Mouse (Mus musculus) embryonic fibroblast, embryonic 13.5 days (primary cell): Measurements from ENCODE around the gene Amd1. TPM values are rescaled to one million over a fixed set of nuclear protein-coding genes. Genes with fewer than 3 reads are reported as not detected.

Experiments
- H3K27ac ChIP-seq: 2 replicates; pipeline ENCODE4 v1.5.1; 2012; ENCODE audit warnings: low read length, control low read depth, inconsistent platforms; ENCODE audit not compliant: insufficient read depth
- H3K4me1 ChIP-seq: 2 replicates; pipeline ENCODE4 v1.6.1; 2011; ENCODE audit warnings: low read length; ENCODE audit not compliant: control insufficient read depth, insufficient read depth
- H3K4me3 ChIP-seq: 2 replicates; pipeline ENCODE4 v1.5.1; 2011; ENCODE audit warnings: mild to moderate bottlenecking, control low read depth, low read length; ENCODE audit not compliant: insufficient read depth
- CTCF ChIP-seq: IDR thresholded peaks from 2 replicates; pipeline ENCODE4 v1.5.1; 2011; ENCODE audit warnings: mild to moderate bottlenecking, control low read depth, low read length, moderate library complexity, borderline replicate concordance; ENCODE audit not compliant: insufficient read depth
- POLR2A ChIP-seq: IDR thresholded peaks from 2 replicates; pipeline ENCODE4 v1.6.1; 2011; ENCODE audit warnings: low read depth, mild to moderate bottlenecking, control low read depth, low read length, moderate library complexity
- polyA plus RNA-seq: library from polyadenylated mRNA; stranded (reverse); fragments of >200 nt; gene quantifications from 2 replicates; pipeline ENCODE4 v1.2.4, GENCODE M21; 2011; ENCODE audit warnings: low read depth; ENCODE audit not compliant: missing spikeins, insufficient read length

Gene Amd1
- 74.7 and 77.9 TPM in 2 replicates for polyA plus RNA-seq

GRCm38 (mm10) chr10:40302140-40302985 lies at the start of gene Amd1:
Amd1 (minus strand) TSS chr10:40302186.
- peak within 1 kb of the TSS; percentile 71 for H3K27ac ChIP-seq
- H3K4me1 ChIP-seq: no peaks in the 10 kb centered on the region
- TF ChIP-seq CTCF (no peak), POLR2A (peak; percentile 64)
- peak within 1 kb of the TSS; percentile 94 for H3K4me3 ChIP-seq

- TF ChIP-seq POLR2A: no peak
- TF ChIP-seq CTCF: no peak
- Histone ChIP-seq H3K4me1 (peaks cover 2% of the 10 kb centered on the region), H3K27ac (no peak overlapping the region), H3K4me3 (no peak overlapping the region)
Observed at GRCm38 (mm10) chr10:40351156-40351555, 49.2 kb upstream of the Amd1 start.

- H3K4me1 ChIP-seq: peaks cover 2% of the 10 kb centered on the region
Observed at GRCm38 (mm10) chr10:40350245-40350932, 48.4 kb upstream of the Amd1 start.

GRCm38 (mm10) chr10:40349631-40350177 lies 47.7 kb upstream of the Amd1 start:
- TF ChIP-seq CTCF (0 out of 2 replicates have a peak, but pooled peaks have one; percentile 2), POLR2A (no peak)
- Histone ChIP-seq H3K4me1 (peaks cover 3% of the 10 kb centered on the region), H3K4me3 (peak overlapping the region; percentile 84), H3K27ac (peak overlapping the region; percentile 27; the same call in 1 of the 2 replicates)

More at GRCm38 (mm10) chr10:40350245-40350932, 48.4 kb upstream of the Amd1 start:
- Histone ChIP-seq H3K4me3 (peak overlapping the region; percentile 84), H3K27ac (no peak overlapping the region)
- TF ChIP-seq POLR2A: no peak
- TF ChIP-seq CTCF: no peak

GRCm38 (mm10) chr10:40348566-40349536 lies 46.9 kb upstream of the Amd1 start:
- H3K4me1 ChIP-seq: peaks cover 7% of the 10 kb centered on the region
- peak overlapping the region; percentile 84 for H3K4me3 ChIP-seq
- H3K27ac ChIP-seq: peak overlapping the region; percentile 69
- TF ChIP-seq POLR2A (peak; percentile 42; the same call in 1 of the 2 replicates), CTCF (no peak)

- H3K27ac ChIP-seq: peak overlapping the region; percentile 35; the same call in 1 of the 2 replicates
- peaks cover 7% of the 10 kb centered on the region for H3K4me1 ChIP-seq
- H3K4me3 ChIP-seq: no peak overlapping the region
- no peak for TF ChIP-seq CTCF
- no peak for TF ChIP-seq POLR2A
Observed at GRCm38 (mm10) chr10:40347461-40347954, 45.5 kb upstream of the Amd1 start.

- TF ChIP-seq CTCF: no peak
- no peak for TF ChIP-seq POLR2A
- H3K4me1 ChIP-seq: peaks cover 7% of the 10 kb centered on the region
- H3K4me3 ChIP-seq: no peak overlapping the region
- H3K27ac ChIP-seq: no peak overlapping the region
Observed at GRCm38 (mm10) chr10:40346776-40347403, 44.9 kb upstream of the Amd1 start.

GRCm38 (mm10) chr10:40342036-40342435 lies 40.0 kb upstream of the Amd1 start:
- TF ChIP-seq CTCF: no peak
- Histone ChIP-seq H3K4me3 (no peak overlapping the region), H3K27ac (no peak overlapping the region), H3K4me1 (peaks cover 5% of the 10 kb centered on the region; the same call in 1 of the 2 replicates)
